ENCODE assay signal across 11 mouse cellular contexts in genomic region chr6:31115566-31115965, GRCm38 (mm10).
DNase-seq lines count a peak whose midpoint lies in the region; ATAC-seq and TF ChIP-seq lines count a peak whose summit lies in the region.
"Had no signal": no experiment of that assay in that cellular context is flagged by ENCODE, and none has a peak within 500 bp of the region (broad histone marks: within the 10 kb centered on the region; RNA-seq: fewer than 3 reads in every experiment).

No protein-coding gene starts in this region.

- TF ChIP-seq CTCF in intestine, postnatal 0 days (IDR thresholded peaks at IDR 0.05; ENCODE audit: low read depth) = no peak
- TF ChIP-seq CTCF in C2C12 (IDR thresholded peaks at IDR 0.05; ENCODE audit: control insufficient read depth, insufficient read depth, insufficient read length) = no peak
- TF ChIP-seq CTCF in CH12.LX (conservative IDR thresholded peaks at IDR 0.05 in 1 of 2, IDR thresholded peaks at IDR 0.05 in 1 of 2; ENCODE audit: low read depth in 2 of 2, low read length in 2 of 2) = no peak

- ATAC-seq in intestine, postnatal 0 days = no peak
- no peak for ATAC-seq in intestine, embryonic 16.5 days
- ATAC-seq in liver, embryonic 13.5 days (ENCODE audit: low read depth) = no peak
- ATAC-seq: forebrain, embryonic 16.5 days had no signal

- no peak for DNase-seq in CH12.LX (ENCODE audit: extremely low read depth)
- no peak for DNase-seq in liver, embryonic 13.5 days
- no peak for DNase-seq in kidney, postnatal 4 days
- no peak for DNase-seq in embryonic facial prominence, embryonic 10.5 days (ENCODE audit: low spot score)
- DNase-seq: cerebellum, adult 18-20 months; gastrocnemius, postnatal 25 days had no signal

- no peaks in the 10 kb centered on the region for H3K9me3 ChIP-seq in intestine, postnatal 0 days (ENCODE audit: control insufficient read depth)
- no peaks in the 10 kb centered on the region for H3K9me3 ChIP-seq in intestine, embryonic 16.5 days (ENCODE audit: control insufficient read depth, low read length)
- H3K9me3 ChIP-seq in CH12.LX (replicated peaks; ENCODE audit: low read length) = no peaks in the 10 kb centered on the region
- H3K9me3 ChIP-seq in liver, embryonic 13.5 days (replicated peaks) = no peaks in the 10 kb centered on the region
- H3K9me3 ChIP-seq in embryonic facial prominence, embryonic 10.5 days = no peaks in the 10 kb centered on the region
- H3K9me3 ChIP-seq: midbrain, embryonic 12.5 days had no signal

- dilution Hi-C loops in CH12.LX (cut with MboI; ENCODE audit: extremely low pct_ligation_motif_present, extremely low pct_unique_long_range_greater_than_20kb, low sequenced_read_pairs) = no loop called here

- H3K4me3 ChIP-seq in intestine, postnatal 0 days (ENCODE audit: low read depth, low read length) = no peak overlapping the region
- no peak overlapping the region for H3K4me3 ChIP-seq in intestine, embryonic 16.5 days (ENCODE audit: low read length)
- H3K4me3 ChIP-seq in C2C12 (ENCODE audit: insufficient read depth, poor library complexity, severe bottlenecking) (no peak overlapping the region), CH12.LX (replicated peaks in 1 of 3; ENCODE audit: low read depth in 2 of 3, low read length in 2 of 3, poor library complexity in 1 of 3) (no peak overlapping the region)
- no peak overlapping the region for H3K4me3 ChIP-seq in liver, embryonic 13.5 days (replicated peaks)
- H3K4me3 ChIP-seq in embryonic facial prominence, embryonic 10.5 days = no peak overlapping the region
- H3K4me3 ChIP-seq: midbrain, embryonic 12.5 days had no signal

- TF ChIP-seq EP300 in CH12.LX (IDR thresholded peaks at IDR 0.05; ENCODE audit: low read length) = no peak

- peak overlapping the region; percentile 37 for H3ac ChIP-seq in C2C12 (ENCODE audit: control insufficient read depth, insufficient read length, low read depth)

- no peak for TF ChIP-seq POLR2A in CH12.LX (IDR thresholded peaks at IDR 0.05; ENCODE audit: low read depth, low read length)

- H3K79me2 ChIP-seq in C2C12 (ENCODE audit: control insufficient read depth, insufficient read depth) (peaks cover 100% of the 10 kb centered on the region), CH12.LX (replicated peaks; ENCODE audit: control insufficient read depth, extremely low read depth, insufficient read depth, poor library complexity, severe bottlenecking) (peaks cover 94% of the 10 kb centered on the region)

- H3K79me3 ChIP-seq in C2C12 (ENCODE audit: low read depth) = peaks cover 99% of the 10 kb centered on the region

- no peak for TF ChIP-seq RAD21 in CH12.LX (IDR thresholded peaks at IDR 0.05; ENCODE audit: low read depth, low read length)

- in situ Hi-C loops in CH12.LX (cut with MboI; ENCODE audit: low pct_ligation_motif_present, low pct_unique_long_range_greater_than_20kb, low sequenced_read_pairs) = no loop called here

- no peak overlapping the region for H3K27ac ChIP-seq in intestine, postnatal 0 days (ENCODE audit: low read depth, low read length)
- H3K27ac ChIP-seq in intestine, embryonic 16.5 days (ENCODE audit: low read length) = no peak overlapping the region
- peak overlapping the region; percentile 61; the same call in 1 of the 2 replicates for H3K27ac ChIP-seq in CH12.LX (ENCODE audit: insufficient read depth, low read depth)
- peak overlapping the region; percentile 48; the same call in 1 of the 2 replicates for H3K27ac ChIP-seq in liver, embryonic 13.5 days
- no peak overlapping the region for H3K27ac ChIP-seq in embryonic facial prominence, embryonic 10.5 days (replicated peaks)
- H3K27ac ChIP-seq: midbrain, embryonic 12.5 days had no signal

- peak overlapping the region; percentile 40; the same call in 1 of the 2 replicates for H3K4me2 ChIP-seq in intestine, postnatal 0 days (replicated peaks; ENCODE audit: low read depth)
- no peak overlapping the region for H3K4me2 ChIP-seq in intestine, embryonic 16.5 days (ENCODE audit: low read depth, low read length)
- H3K4me2 ChIP-seq in CH12.LX (ENCODE audit: insufficient read depth, low read depth, poor library complexity, severe bottlenecking) = no peak overlapping the region; the same call in 1 of the 2 replicates
- H3K4me2 ChIP-seq in liver, embryonic 13.5 days = peak overlapping the region; percentile 21
- H3K4me2 ChIP-seq: midbrain, embryonic 12.5 days had no signal

- no peak overlapping the region for H3K9ac ChIP-seq in intestine, postnatal 0 days (ENCODE audit: low read depth, low read length)
- H3K9ac ChIP-seq in intestine, embryonic 16.5 days (ENCODE audit: low read depth, low read length) = no peak overlapping the region
- no peak overlapping the region for H3K9ac ChIP-seq in CH12.LX (ENCODE audit: insufficient read depth, low read depth)
- no peak overlapping the region for H3K9ac ChIP-seq in liver, embryonic 13.5 days
- H3K9ac ChIP-seq: midbrain, embryonic 12.5 days had no signal

- WGBS in intestine, postnatal 0 days = 73% methylated on average over 4 of the region's 4 CpGs
- 69% methylated on average over 4 of the region's 4 CpGs for WGBS in intestine, embryonic 16.5 days
- 73% methylated on average over 4 of the region's 4 CpGs for WGBS in liver, embryonic 13.5 days (ENCODE audit: insufficient replicate concordance)
- 85% methylated on average over 4 of the region's 4 CpGs for WGBS in embryonic facial prominence, embryonic 10.5 days

- H3K27me3 ChIP-seq in intestine, postnatal 0 days (replicated peaks; ENCODE audit: control insufficient read depth, insufficient read depth, low read length) = no peaks in the 10 kb centered on the region
- H3K27me3 ChIP-seq in intestine, embryonic 16.5 days (replicated peaks; ENCODE audit: control insufficient read depth, insufficient read depth, low read length) = no peaks in the 10 kb centered on the region
- H3K27me3 ChIP-seq in C2C12 (ENCODE audit: control insufficient read depth, insufficient read depth, insufficient read length) (no peaks in the 10 kb centered on the region), CH12.LX (replicated peaks) (no peaks in the 10 kb centered on the region)
- no peaks in the 10 kb centered on the region for H3K27me3 ChIP-seq in liver, embryonic 13.5 days
- H3K27me3 ChIP-seq in embryonic facial prominence, embryonic 10.5 days (replicated peaks; ENCODE audit: low read depth, poor library complexity, severe bottlenecking) = no peaks in the 10 kb centered on the region
- H3K27me3 ChIP-seq: midbrain, embryonic 12.5 days had no signal

- no peaks in the 10 kb centered on the region for H3K4me1 ChIP-seq in intestine, postnatal 0 days (replicated peaks; ENCODE audit: control insufficient read depth, insufficient read depth, low read length)
- H3K4me1 ChIP-seq in intestine, embryonic 16.5 days (ENCODE audit: control insufficient read depth, insufficient read depth, low read length) = no peaks in the 10 kb centered on the region
- H3K4me1 ChIP-seq in CH12.LX (ENCODE audit: control insufficient read depth in 1 of 2, insufficient read depth in 2 of 2) = peaks cover 33 to 95% of the 10 kb centered on the region in 2 experiments
- H3K4me1 ChIP-seq in liver, embryonic 13.5 days (replicated peaks) = peaks cover 65% of the 10 kb centered on the region
- peaks cover 6% of the 10 kb centered on the region for H3K4me1 ChIP-seq in embryonic facial prominence, embryonic 10.5 days

- no peaks in the 10 kb centered on the region for H3K36me3 ChIP-seq in intestine, postnatal 0 days (ENCODE audit: control insufficient read depth, insufficient read depth)
- H3K36me3 ChIP-seq in intestine, embryonic 16.5 days (ENCODE audit: control insufficient read depth, insufficient read depth, low read length) = no peaks in the 10 kb centered on the region
- H3K36me3 ChIP-seq in C2C12 (ENCODE audit: control insufficient read depth, insufficient read depth) (peaks cover 79% of the 10 kb centered on the region), CH12.LX (replicated peaks in 1 of 2; ENCODE audit: control insufficient read depth in 1 of 2, insufficient read depth in 1 of 2, low read length in 1 of 2) (peaks cover 30 to 85% of the 10 kb centered on the region in 2 experiments)
- H3K36me3 ChIP-seq in liver, embryonic 13.5 days = no peaks in the 10 kb centered on the region
- H3K36me3 ChIP-seq in embryonic facial prominence, embryonic 10.5 days (replicated peaks) = no peaks in the 10 kb centered on the region
- H3K36me3 ChIP-seq: midbrain, embryonic 12.5 days had no signal

TF ChIP-seq in C2C12, 6 proteins besides CTCF, POLR2A, EP300 and RAD21:
- peak; percentile 34 for TF ChIP-seq CEBPB (IDR thresholded peaks at IDR 0.05; ENCODE audit: low read depth)
- no peak for TF ChIP-seq MYOD1 (IDR thresholded peaks at IDR 0.05; ENCODE audit: control insufficient read depth, insufficient read length, low read depth)

TF ChIP-seq in CH12.LX, 34 proteins besides CTCF, POLR2A, EP300 and RAD21:
- no peak for TF ChIP-seq ZC3H11A (IDR thresholded peaks at IDR 0.05; ENCODE audit: low read depth, low read length)
- TF ChIP-seq BHLHE40 (IDR thresholded peaks at IDR 0.05; ENCODE audit: low read depth, low read length) = no peak
- TF ChIP-seq E2F4 (IDR thresholded peaks at IDR 0.05; ENCODE audit: insufficient replicate concordance, low read depth, low read length) = no peak
- TF ChIP-seq ETS1 (conservative IDR thresholded peaks at IDR 0.05; ENCODE audit: low read depth, low read length) = no peak

Comparison
In these comparisons a context has a peak if more than half of its experiments do, and no peak if none do; other contexts are left out.
1. H3K4me2 ChIP-seq: peak in intestine, postnatal 0 days (single experiment) and liver, embryonic 13.5 days (single experiment); none in intestine, embryonic 16.5 days (single experiment) and CH12.LX (single experiment).
2. H3K27ac ChIP-seq: peak in CH12.LX (single experiment) and liver, embryonic 13.5 days (single experiment); none in intestine, postnatal 0 days (single experiment), intestine, embryonic 16.5 days (single experiment) and embryonic facial prominence, embryonic 10.5 days (single experiment).